Mouse (Mus musculus) midbrain, embryonic 15.5 days (tissue): ENCODE results near the gene Acpp. TPM values are rescaled to one million over a fixed set of nuclear protein-coding genes. Genes with fewer than 3 reads are reported as not detected.

Experiments
- ATAC-seq: fragments of 200-750 bp; cut with Nextera tagmentation; replicated peaks from 2 replicates; pipeline ENCODE4 v1.8.0; 2017; ENCODE audit warnings: moderate TSS enrichment
- H3K27ac ChIP-seq: fragments of 300-500 bp; sonication (generic); 2 replicates; pipeline ENCODE4 v1.5.1; 2015; ENCODE audit warnings: mild to moderate bottlenecking, inconsistent platforms
- H3K27me3 ChIP-seq: fragments of 300-500 bp; sonication (generic); replicated peaks from 2 replicates; pipeline ENCODE4 v1.6.1; 2015; ENCODE audit warnings: inconsistent platforms
- H3K36me3 ChIP-seq: fragments of 300-500 bp; sonication (generic); replicated peaks from 2 replicates; pipeline ENCODE4 v1.6.1; 2015; ENCODE audit warnings: inconsistent platforms
- H3K4me1 ChIP-seq: fragments of 300-500 bp; sonication (generic); 2 replicates; pipeline ENCODE4 v1.6.1; 2015; ENCODE audit warnings: inconsistent platforms
- H3K4me2 ChIP-seq: fragments of 300-500 bp; sonication (generic); 2 replicates; pipeline ENCODE4 v1.6.1; 2015; ENCODE audit warnings: inconsistent platforms, mild to moderate bottlenecking, moderate library complexity
- H3K4me3 ChIP-seq: fragments of 300-500 bp; sonication (generic); 2 replicates; pipeline ENCODE4 v1.5.1; 2015; ENCODE audit warnings: mild to moderate bottlenecking, inconsistent platforms
- H3K9ac ChIP-seq: fragments of 300-500 bp; sonication (generic); 2 replicates; pipeline ENCODE4 v1.6.1; 2015; ENCODE audit warnings: mild to moderate bottlenecking, inconsistent platforms
- H3K9me3 ChIP-seq: fragments of 300-500 bp; sonication (generic); 2 replicates; pipeline ENCODE4 v1.6.1; 2016; ENCODE audit warnings: inconsistent platforms
- WGBS: fragments of 180-500 bp; shearing (Covaris S2); methylation state at CpG from one replicate; pipeline ENCODE4 v1.1.7; 2015; ENCODE audit warnings: mixed read lengths; 5-methylcytosine and 5-hydroxymethylcytosine counted together
- polyA plus RNA-seq: library from polyadenylated mRNA; unstranded; fragments of >200 nt; fragmentation: Nextera tagmentation; extraction: Ambion mirVana; gene quantifications from 2 replicates; pipeline ENCODE4 v1.2.1, GENCODE M21; 2015

Acpp gene
- polyA plus RNA-seq, 1 experiment from 2014 or later, result 0.40 TPM

GRCm38 (mm10) chr9:104239076-104239475, 98.5 kb downstream of the Acpp start:
- WGBS, result 90% methylated on average over 8 of the region's 8 CpGs

More at GRCm38 (mm10) chr9:104239076-104239475, 98.5 kb downstream of the Acpp start:
- no peak overlapping the region for H3K4me2 ChIP-seq
- H3K4me3 ChIP-seq, result no peak overlapping the region
- no peak overlapping the region for H3K9ac ChIP-seq
- no peaks in the 10 kb centered on the region for H3K27me3 ChIP-seq
- H3K4me1 ChIP-seq, result no peaks in the 10 kb centered on the region
- 0 out of 2 replicates have a peak, but pooled peaks cover 10% of the 10 kb centered on the region for H3K36me3 ChIP-seq
- no peak for ATAC-seq
- H3K9me3 ChIP-seq, result no peaks in the 10 kb centered on the region
- H3K27ac ChIP-seq, result no peak overlapping the region

Other genes with a start within 250 kb of the Acpp start
- 0.80 and 1.1 TPM in 2 replicates for gene Ackr4, start 210.8 kb downstream of the Acpp start, polyA plus RNA-seq
- gene Dnajc13, start 74.8 kb downstream of the Acpp start, polyA plus RNA-seq, result 19.3 and 20.5 TPM in 2 replicates
- gene Cpne4, start 209.5 kb upstream of the Acpp start, polyA plus RNA-seq, result 19.6 and 25.2 TPM in 2 replicates